13 mouse cellular contexts compared by ENCODE assay signal in the genomic region with DNA sequence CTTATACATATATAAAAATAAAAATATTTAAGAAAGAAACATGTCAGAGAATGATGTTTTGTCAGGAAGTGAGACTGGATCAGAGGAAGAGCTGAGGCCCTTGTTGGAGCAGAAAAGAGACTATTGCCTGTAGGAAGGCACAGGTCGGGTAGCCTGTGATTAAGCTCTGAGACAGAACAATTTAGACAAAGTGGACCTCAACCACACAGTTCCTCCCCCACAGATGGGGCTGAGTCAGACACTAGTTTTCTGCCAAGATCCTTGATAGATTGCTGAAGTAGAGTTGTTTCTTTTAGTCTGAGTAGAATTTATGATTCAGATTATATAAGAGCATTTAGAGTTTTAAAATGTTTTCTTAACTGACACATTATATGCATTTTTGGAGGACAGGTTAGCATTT. TPM values are rescaled to one million over a fixed set of nuclear protein-coding genes. Genes with fewer than 3 reads are reported as not detected.
DNase-seq lines count a peak whose midpoint lies in the region.
"Had no signal": no experiment of that assay in that cellular context is flagged by ENCODE, and none has a peak within 500 bp of the region (broad histone marks: within the 10 kb centered on the region; RNA-seq: fewer than 3 reads in every experiment).

No protein-coding gene starts in this region.

- intact Hi-C loops in left cerebral cortex, postnatal 25 days (cut with DNase I) = no loop called here

- peak; percentile 71 to 87 for DNase-seq in adrenal gland, adult (ENCODE audit: inconsistent age in 2 of 2, low spot score in 1 of 2)
- DNase-seq in adrenal gland, postnatal 4 days (ENCODE audit: low spot score in 2 of 2) = no peak
- DNase-seq in ovary, adult 18-20 months (ENCODE audit: low spot score) = peak; percentile 12
- no peak for DNase-seq in ovary, postnatal 10 days (ENCODE audit: low spot score)
- peak; percentile 47 for DNase-seq in adrenal gland, adult 8-10 months
- peak; percentile 33 to 82 for DNase-seq in left cerebral cortex, postnatal 25 days (ENCODE audit: low spot score in 2 of 2)
- DNase-seq in spleen, adult 18-20 months = no peak
- DNase-seq in cerebellum, postnatal 36 days = no peak
- DNase-seq: cerebellum, adult 18-20 months; forebrain, postnatal 0 days; gastrocnemius, postnatal 25 days; heart, postnatal 10 days; kidney, postnatal 14 days had no signal

RNA-seq across cellular contexts. Expression of gene Tmem110, which starts 35.9 kb away (rescaled TPM):
- 10 to 100 TPM; 22.2 to 24.4 TPM for total RNA-seq in adrenal gland, postnatal 4 days (2021)
- 10 to 100 TPM; 20.1 to 23.7 (median 22.8) TPM for total RNA-seq in adrenal gland, adult 8-10 months (2022)
- total RNA-seq in left cerebral cortex, postnatal 25 days (2021) = 10 to 100 TPM; 18.7 to 21.0 TPM

Comparison
In these comparisons a context has a peak if more than half of its experiments do, and no peak if none do; other contexts are left out.
1. DNase-seq: peak in adrenal gland, adult (2 of 2), ovary, adult 18-20 months (single experiment), adrenal gland, adult 8-10 months (single experiment) and left cerebral cortex, postnatal 25 days (2 of 2); none in adrenal gland, postnatal 4 days (0 of 2), ovary, postnatal 10 days (single experiment), spleen, adult 18-20 months (0 of 2) and cerebellum, postnatal 36 days (0 of 2).